Mouse (Mus musculus): Measurements from ENCODE around the gene Fam171b.

The Fam171b gene

GRCm38 (mm10) chr2:83812483-83813272, at the start of gene Fam171b:
Fam171b (plus strand) TSS chr2:83812636.
- peak; percentile 66 for DNase-seq (ENCODE audit: low read depth, low spot score)

GRCm38 (mm10) chr2:83766058-83766457, 46.4 kb upstream of the Fam171b start:
- no peak for DNase-seq (ENCODE audit: low read depth, low spot score)

GRCm38 (mm10) chr2:83766878-83767277, 45.6 kb upstream of the Fam171b start:
- no peak for DNase-seq (ENCODE audit: low read depth, low spot score)

- DNase-seq (ENCODE audit: low read depth, low spot score): no peak
Observed at GRCm38 (mm10) chr2:83768311-83769047, 44.0 kb upstream of the Fam171b start.

GRCm38 (mm10) chr2:83771155-83771812, 41.2 kb upstream of the Fam171b start:
- peak; percentile 46 for DNase-seq (ENCODE audit: low read depth, low spot score)

- no peak for DNase-seq (ENCODE audit: low read depth, low spot score)
Observed at GRCm38 (mm10) chr2:83791330-83792073, 20.9 kb upstream of the Fam171b start.

GRCm38 (mm10) chr2:83792102-83792501, 20.3 kb upstream of the Fam171b start:
- no peak for DNase-seq (ENCODE audit: low read depth, low spot score)

- no peak for DNase-seq (ENCODE audit: low read depth, low spot score)
Observed at GRCm38 (mm10) chr2:83795766-83796165, 16.7 kb upstream of the Fam171b start.

GRCm38 (mm10) chr2:83797902-83798497, 14.4 kb upstream of the Fam171b start:
- DNase-seq (ENCODE audit: low read depth, low spot score): no peak

GRCm38 (mm10) chr2:83813273-83813892, 947 bp downstream of the Fam171b start:
- no peak for DNase-seq (ENCODE audit: low read depth, low spot score)

- DNase-seq (ENCODE audit: low read depth, low spot score): no peak
Observed at GRCm38 (mm10) chr2:83814009-83814408, 1.6 kb downstream of the Fam171b start.

GRCm38 (mm10) chr2:83816147-83816546, 3.7 kb downstream of the Fam171b start:
- no peak for DNase-seq (ENCODE audit: low read depth, low spot score)

- DNase-seq (ENCODE audit: low read depth, low spot score): no peak
Observed at GRCm38 (mm10) chr2:83825161-83825560, 12.7 kb downstream of the Fam171b start.

- DNase-seq (ENCODE audit: low read depth, low spot score): no peak
Observed at GRCm38 (mm10) chr2:83828895-83829539, 16.6 kb downstream of the Fam171b start.

- DNase-seq (ENCODE audit: low read depth, low spot score): no peak
Observed at GRCm38 (mm10) chr2:83832903-83833302, 20.5 kb downstream of the Fam171b start.

- no peak for DNase-seq (ENCODE audit: low read depth, low spot score)
Observed at GRCm38 (mm10) chr2:83835313-83836070, 23.1 kb downstream of the Fam171b start.

GRCm38 (mm10) chr2:83848495-83848894, 36.1 kb downstream of the Fam171b start:
- DNase-seq (ENCODE audit: low read depth, low spot score): no peak

GRCm38 (mm10) chr2:83853423-83853822, 41.0 kb downstream of the Fam171b start:
- no peak for DNase-seq (ENCODE audit: low read depth, low spot score)

GRCm38 (mm10) chr2:83856236-83856635, 43.8 kb downstream of the Fam171b start:
- DNase-seq (ENCODE audit: low read depth, low spot score): peak; percentile 9
